Mouse (Mus musculus): ENCODE data around the gene Srms.

Gene Srms

DNA sequence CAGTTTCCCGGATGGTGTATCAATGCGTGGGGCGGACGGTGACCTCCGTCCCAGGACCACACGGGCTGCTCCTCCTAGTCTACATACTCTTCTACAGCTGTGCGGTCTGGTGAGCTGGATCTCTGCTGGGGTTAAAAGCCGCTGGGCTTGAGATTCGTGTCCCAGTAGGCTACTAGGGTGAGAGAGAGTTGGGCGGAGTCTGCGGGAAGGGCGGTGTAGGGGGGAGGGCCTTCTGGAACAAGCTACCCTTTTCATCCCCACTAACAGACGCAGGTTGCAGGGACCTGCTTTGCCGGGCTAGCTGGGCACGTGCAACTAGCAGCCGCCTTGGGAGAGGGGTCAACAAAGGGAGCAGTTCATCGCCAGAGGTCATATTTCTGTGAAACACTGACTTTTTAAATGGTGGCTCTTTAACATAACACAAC is at the start of gene Srms:
Srms (minus strand) TSS at position 165 of the 425 bp plus-strand sequence.
- DNase-seq (ENCODE audit: low read depth, low spot score), result no peak

- DNase-seq (ENCODE audit: low read depth, low spot score), result no peak
Measured at GRCm38 (mm10) chr2:181253248-181253647, 40.3 kb upstream of the Srms start.

DNA sequence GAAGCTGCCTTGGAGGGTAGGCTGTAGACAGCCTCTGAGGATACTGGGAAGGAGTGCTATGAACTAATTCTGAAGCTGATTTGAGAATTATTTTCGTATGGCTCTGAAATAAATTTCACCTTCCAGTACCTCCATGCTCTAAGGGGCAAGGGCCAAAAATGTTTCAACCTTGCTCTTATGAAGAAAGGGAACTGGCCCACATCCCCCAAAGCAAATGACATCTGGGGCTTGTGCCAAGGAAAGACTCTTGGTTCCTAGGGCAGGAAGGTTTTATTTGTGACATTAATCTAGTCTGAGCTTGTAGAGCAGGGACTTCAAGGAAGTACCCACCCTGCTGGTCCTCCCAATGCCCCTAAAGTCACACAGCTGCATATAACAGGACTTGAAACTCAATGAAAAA is 38.9 kb upstream of the Srms start:
- DNase-seq (ENCODE audit: low read depth, low spot score), result no peak

- DNase-seq (ENCODE audit: low read depth, low spot score), result no peak
Measured at GRCm38 (mm10) chr2:181249217-181249616, 36.2 kb upstream of the Srms start.

- no peak for DNase-seq (ENCODE audit: low read depth, low spot score)
Measured at GRCm38 (mm10) chr2:181245031-181245430, 32.0 kb upstream of the Srms start.

DNA sequence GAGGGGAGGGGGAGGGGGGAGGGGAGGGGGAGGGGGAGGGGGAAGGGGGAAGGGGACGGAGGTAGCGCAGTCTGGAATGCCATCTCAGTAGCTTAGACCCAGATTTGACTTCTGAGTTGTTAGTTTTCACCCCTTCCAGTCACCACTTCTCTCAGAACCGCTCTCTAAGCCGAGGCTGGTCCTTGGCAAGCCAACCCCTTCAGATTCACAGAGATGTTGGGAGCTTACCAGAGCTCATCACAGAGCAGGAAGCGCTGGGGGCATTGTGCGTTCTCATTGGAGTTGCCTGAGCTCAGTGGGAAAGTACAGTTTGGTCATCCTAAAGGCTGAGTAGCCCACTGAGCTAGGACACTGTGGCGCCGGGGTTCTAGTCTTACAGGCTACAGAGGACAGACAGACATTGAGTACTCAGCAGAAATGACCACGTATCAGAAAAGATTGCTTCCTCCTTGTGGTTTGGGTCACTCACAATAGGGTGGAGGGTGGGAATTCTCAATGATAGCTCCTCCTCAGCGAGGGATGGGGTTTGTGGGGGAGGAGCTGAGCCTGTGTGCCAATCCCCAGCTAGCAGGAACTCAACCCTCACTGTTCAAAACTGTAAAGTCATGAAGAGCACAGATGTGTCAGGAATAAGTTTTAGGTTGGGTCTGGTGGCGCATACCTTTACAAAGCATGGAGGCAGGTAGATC is 30.9 kb upstream of the Srms start:
- no peak for DNase-seq (ENCODE audit: low read depth, low spot score)

DNA sequence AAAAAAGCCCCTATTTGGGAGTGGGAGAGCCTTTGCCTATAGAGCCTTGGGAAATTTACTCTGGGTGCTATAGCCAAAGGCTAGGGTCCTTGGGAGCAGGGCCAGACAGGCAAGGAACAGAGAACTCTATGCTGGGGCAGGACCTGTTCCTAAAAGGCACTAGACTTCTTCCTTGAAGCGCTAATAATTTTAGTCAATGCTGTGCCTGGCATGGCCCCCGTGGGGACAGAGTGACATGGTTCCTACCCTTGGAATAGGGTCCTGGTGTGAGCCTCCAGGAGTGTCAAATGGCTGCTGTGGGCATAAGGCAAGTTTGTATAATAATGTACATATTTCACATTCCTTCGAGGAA is 29.3 kb upstream of the Srms start:
- DNase-seq (ENCODE audit: low read depth, low spot score), result no peak

DNA sequence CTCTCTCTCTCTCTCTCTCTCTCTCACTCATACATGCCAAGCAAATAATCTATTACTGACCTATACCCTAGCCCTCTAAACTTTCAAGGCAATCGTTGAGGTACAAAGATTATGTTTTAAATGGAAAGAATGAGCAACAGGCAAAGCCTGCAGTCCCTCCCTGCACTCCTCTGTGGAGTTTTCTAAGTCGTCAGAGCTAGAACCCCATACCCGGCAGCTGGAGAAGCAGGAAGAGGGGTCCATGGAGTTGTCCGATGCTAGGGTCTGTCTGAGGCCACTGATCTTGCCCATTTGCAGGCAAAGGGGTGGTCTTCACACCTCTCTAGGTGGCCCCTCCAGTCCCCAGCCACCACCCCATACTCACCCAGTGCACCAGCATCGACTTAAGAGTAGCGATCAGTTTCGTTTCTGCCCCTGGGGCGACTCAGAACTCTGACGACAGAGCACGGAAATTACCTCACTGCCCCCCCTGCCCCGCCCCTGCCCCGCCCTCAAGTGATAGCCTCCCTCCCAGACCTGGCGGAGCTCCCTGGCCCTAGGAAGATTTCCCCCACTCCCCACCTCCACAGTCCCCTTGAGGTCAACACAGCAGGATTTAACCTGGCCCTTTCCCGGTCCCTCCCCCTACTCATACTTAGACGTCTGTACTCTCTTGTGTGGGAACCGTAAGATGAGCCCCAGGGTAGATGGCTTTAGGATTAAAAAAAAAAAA is 28.8 kb upstream of the Srms start, which contains the start of gene Helz2:
Helz2 (minus strand) TSS at position 426 of the 712 bp plus-strand sequence.
- DNase-seq (ENCODE audit: low read depth, low spot score), result no peak

DNA sequence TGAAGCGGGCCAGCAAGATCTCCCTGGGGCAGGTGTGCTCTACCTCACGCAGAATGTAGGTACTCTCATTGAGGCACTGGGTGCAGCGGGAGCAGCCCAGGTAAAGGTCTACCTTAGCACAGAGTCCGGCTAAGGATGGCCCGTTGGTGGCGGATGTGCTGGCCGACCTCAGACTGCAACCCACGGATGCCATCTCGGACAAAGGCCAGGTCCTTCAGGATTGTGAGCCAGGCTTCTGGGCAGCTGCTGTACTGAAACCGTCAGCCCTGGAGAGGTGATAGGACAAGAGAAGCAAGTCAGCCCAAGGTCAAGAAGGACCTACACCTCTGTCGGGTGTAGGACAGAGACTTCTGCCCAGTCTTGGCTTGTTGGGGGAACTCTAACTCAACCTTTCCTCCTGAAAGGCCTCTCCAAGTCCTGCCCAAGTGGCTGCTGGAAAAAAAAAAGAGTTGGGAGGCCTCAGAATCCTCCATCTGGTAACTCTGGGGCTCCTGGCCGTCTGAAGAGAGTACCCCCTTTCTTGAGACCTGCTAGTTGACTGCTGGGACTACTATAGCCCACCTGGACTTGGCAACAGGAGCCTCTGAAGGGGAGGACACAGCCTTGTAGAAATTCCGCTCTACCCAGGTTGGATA is 27.9 kb upstream of the Srms start:
- no peak for DNase-seq (ENCODE audit: low read depth, low spot score)

DNA sequence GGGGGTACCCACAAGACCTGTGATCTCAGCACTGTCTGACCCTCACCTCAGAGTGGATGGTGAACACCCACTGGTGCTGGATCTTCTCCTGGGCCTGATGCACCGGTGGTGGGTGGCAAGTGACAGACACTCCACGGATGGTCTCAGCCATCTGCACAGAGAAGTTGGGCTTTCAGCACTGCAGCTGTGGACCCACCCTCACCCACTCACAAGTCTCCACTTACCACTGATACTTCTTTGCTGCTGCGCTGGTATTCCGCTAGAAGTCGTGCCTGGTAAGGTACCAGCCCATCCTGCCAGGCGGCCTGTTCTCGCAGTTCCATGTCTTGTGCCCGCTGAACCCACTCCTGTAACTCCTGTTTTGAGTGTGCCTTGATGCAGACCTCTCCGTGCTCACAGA is 26.3 kb upstream of the Srms start:
- no peak for DNase-seq (ENCODE audit: low read depth, low spot score)

DNA sequence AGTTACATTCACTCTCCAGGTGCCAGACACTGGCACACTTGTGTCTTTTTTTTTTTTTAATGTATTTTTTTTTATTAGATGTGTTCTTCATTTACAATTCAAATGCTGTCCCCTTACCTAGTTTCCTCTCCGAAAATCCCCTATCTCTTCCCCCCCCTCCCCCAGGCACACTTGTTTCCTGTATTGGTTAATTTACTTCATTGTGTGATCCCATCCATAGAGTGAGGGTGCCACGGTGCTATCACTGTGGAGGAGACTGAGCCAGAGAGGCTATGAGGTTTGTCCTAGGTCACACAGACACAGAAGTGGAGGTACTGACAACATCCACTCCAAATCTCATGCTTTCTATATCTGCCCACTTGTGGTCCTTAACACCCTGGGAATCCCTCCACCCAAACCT is 25.9 kb upstream of the Srms start:
- DNase-seq (ENCODE audit: low read depth, low spot score), result no peak

DNA sequence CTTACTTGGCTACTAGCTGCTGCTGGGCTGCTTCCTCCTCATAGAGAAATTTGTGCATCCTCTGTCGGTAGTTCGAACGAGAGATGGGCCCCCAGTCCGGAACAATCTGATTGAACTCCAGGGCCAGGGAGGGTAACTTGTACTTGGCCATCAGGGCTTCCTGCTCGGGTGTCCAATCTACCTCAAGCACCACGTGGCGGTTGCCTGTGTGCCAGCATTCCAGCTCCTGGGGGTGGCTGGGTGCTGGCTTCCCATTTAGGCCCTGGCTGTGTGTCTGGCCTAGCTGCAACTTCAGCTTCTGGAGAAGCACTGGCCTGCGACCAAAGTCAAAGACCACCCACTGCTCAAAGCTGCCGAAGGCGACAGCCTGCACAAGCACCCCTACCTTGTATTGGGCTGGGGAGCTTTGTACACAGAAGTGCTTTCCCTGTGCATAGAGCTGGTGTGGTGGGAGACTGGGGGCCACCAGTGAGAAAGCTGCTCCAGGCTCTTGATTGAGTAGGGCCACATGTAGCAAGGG is 25.2 kb upstream of the Srms start:
- DNase-seq (ENCODE audit: low read depth, low spot score), result no peak

DNA sequence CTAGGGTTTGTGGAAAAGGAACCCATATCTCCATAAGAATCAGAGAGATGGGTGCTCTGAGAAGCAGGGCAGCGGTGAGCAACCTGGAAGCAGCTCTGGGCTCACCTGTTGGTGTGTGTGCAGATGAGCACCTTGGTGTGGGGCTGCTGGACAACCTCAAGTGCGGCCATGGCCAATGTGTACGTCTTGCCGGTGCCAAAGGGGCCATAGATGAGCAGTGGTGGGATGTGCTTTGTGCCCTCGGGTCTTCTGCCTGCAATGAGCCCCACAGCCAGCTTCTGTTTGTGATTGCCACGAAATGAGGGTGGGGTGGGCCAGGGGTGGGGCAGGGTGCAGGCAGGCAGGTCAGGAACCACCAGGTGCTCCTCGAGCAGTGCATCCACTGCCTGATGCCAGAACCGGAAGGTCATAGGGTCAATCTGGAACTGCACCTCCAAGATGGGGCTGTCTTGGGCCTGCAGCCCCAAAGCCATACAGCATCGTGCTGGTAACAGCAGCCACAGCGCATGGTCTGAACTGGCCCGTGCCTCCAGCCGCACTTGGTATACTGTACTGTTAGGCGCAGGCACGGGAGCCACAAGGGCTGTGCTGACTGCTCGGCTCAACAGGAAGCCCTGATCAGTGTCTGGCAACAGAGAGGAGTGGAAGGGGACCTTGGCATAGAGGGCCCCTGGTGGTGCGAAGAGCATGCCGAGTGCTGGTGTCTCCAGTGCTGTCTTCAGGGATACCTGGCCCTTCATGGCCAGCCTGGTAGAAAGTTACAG is 24.4 kb upstream of the Srms start:
- DNase-seq (ENCODE audit: low read depth, low spot score), result no peak

DNA sequence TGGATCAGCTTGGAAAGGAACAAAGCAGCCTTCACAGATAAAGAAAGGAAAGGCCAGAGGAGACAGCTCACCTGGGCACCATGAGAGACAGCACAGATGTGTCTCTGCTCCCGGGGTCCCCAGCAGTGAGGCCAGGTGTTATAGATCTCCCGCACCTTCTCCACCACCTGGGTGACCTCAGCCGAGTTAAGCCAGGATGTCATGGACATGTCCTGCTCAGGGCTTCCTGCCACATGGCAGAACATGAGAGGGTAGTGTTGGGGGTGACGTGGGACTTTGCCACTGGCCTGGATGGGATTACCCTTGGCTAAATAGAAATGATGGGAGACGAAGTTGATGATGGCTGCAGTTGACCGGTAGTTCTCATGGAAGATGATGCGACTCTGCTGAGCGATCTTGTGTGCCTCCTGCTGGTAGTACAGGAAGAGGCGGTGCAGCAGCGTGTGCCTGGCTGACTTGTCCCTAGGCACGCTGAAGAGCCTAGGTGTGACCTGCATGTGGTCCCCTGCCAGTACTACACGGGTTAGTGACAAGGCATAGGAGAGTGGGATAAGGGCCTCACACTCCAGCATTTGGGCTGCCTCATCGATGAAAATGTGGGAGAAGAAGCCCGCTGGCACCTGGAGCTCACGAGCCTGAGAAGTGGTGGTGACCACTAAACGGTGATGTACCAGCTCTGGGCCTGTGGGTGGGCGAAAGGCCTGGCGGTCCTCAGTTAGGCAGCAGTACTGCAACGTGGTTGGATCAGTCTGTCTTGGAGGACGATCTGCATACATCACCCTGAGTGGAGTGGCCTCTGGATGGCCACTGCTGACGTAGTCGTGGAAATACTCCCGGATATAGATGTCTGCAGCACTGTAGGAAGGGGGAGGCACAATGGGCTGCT is 22.9 kb upstream of the Srms start:
- no peak for DNase-seq (ENCODE audit: low read depth, low spot score)

- DNase-seq (ENCODE audit: low read depth, low spot score), result no peak
Measured at GRCm38 (mm10) chr2:181234680-181235079, 21.7 kb upstream of the Srms start.

DNA sequence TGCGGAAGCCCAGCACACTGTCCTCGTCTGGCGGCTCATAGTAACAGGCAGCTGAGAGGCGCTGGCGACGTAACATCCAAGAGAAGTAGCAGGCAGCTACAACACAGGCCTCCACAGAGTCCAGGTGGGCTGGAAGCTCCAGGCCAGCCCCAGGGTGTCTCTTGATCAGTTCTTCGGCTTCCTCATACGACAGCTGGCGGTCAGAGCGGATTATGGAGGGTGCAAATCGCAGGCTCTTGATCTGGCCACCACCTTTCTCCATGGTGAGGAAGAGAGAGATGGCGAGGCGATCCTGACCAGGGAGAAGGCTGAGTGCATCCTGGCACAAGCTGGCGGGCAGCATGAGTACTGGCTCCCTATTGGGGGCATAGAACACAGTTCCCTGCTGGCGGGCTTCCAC is 20.5 kb upstream of the Srms start:
- no peak for DNase-seq (ENCODE audit: low read depth, low spot score)

GRCm38 (mm10) chr2:181231171-181231570 is 18.2 kb upstream of the Srms start:
- no peak for DNase-seq (ENCODE audit: low read depth, low spot score)

DNA sequence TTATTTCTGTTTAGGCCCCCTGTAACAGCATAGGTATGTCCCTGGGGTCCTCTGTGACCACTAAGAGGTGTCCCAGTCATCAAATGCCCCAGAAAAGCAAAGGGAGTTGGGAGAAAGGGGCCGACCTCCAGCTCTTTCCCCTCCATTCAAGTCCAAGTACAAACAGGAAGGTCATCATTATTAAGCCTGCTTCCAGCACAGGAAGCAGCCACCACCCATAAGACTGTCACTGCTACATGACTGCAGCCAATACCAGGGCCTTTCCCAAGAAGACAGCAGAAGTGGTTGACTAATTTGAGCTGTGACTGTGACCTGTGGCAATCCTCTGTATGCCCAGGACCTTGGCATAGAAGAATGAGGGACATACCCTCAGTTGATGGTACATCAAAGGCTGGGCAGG is 15.3 kb upstream of the Srms start:
- DNase-seq (ENCODE audit: low read depth, low spot score), result no peak

DNA sequence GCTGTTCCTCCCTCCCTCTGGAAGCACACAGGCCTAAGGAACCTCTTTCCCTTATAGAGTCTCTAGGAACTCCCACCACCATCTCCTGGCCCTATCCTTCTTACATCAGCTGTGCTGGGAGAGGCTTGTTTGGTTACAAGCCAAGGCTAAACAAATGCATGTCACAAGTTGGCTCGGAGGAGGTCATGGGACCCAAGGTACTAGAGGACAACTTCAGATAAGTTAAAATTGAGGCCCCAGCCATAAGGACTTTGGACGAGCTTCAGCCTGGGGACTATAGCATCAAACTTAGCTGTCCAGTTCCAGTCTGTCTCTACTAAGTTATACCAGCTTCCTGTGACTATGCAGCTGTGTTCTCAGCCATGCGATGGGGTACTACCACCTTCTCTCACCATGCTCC is 14.1 kb upstream of the Srms start:
- no peak for DNase-seq (ENCODE audit: low read depth, low spot score)

DNA sequence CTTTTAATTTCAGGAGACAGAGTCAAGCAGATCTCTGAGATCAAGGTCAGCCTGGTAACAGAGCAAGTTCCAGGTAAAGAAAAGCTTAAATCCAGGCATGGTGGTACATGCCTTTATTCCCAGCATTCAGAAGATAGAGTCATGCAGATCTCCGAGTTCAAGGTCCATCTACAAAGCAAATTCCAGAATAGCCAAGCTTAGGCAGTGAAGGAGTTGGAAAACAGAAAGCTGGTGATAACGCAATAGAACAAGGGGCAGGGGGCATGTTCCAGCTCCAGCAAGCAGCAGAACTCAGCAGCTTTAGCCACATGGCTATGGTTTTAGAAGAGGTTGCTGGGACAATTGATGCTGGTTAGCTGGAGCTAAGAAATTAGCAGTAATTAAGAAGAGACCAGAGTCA is 12.0 kb upstream of the Srms start:
- no peak for DNase-seq (ENCODE audit: low read depth, low spot score)

- no peak for DNase-seq (ENCODE audit: low read depth, low spot score)
Measured at GRCm38 (mm10) chr2:181220361-181220760, 7.4 kb upstream of the Srms start.
